Mouse (Mus musculus) limb, embryonic 14.5 days (tissue): Measurements from ENCODE around the gene Sh3d19. TPM values are rescaled to one million over a fixed set of nuclear protein-coding genes. Genes with fewer than 3 reads are reported as not detected.

Source experiments
- ATAC-seq: fragments of 200-750 bp; cut with Nextera tagmentation; 2 replicates; pipeline ENCODE4 v1.8.0; 2017; ENCODE audit warnings: low read depth, moderate number of reproducible peaks, moderate TSS enrichment; ENCODE audit not compliant: low FRiP score
- DNase-seq: peaks from one replicate; pipeline ENCODE4 v3.0.0-alpha.2; 2015; ENCODE audit warnings: low spot score
- H3K27ac ChIP-seq: fragments of 300-500 bp; sonication (generic); replicated peaks from 2 replicates; pipeline ENCODE4 v1.5.1; 2014; ENCODE audit warnings: low read depth, mild to moderate bottlenecking, low read length, moderate library complexity, mixed read lengths
- H3K27me3 ChIP-seq: fragments of 300-500 bp; sonication (generic); 2 replicates; pipeline ENCODE4 v1.6.1; 2014; ENCODE audit warnings: low read length, mixed read lengths; ENCODE audit not compliant: control insufficient read depth, insufficient read depth
- H3K36me3 ChIP-seq: fragments of 300-500 bp; sonication (generic); 2 replicates; pipeline ENCODE4 v1.6.1; 2014; ENCODE audit warnings: mild to moderate bottlenecking, low read length, moderate library complexity, mixed read lengths; ENCODE audit not compliant: control insufficient read depth, insufficient read depth
- H3K4me1 ChIP-seq: fragments of 300-500 bp; sonication (generic); 2 replicates; pipeline ENCODE4 v1.6.1; 2014; ENCODE audit warnings: antibody characterized with exemption, low read length, mixed read lengths; ENCODE audit not compliant: control insufficient read depth, insufficient read depth
- H3K4me2 ChIP-seq: fragments of 300-500 bp; sonication (generic); replicated peaks from 2 replicates; pipeline ENCODE4 v1.6.1; 2014; ENCODE audit warnings: low read depth, mild to moderate bottlenecking, low read length, moderate library complexity; ENCODE audit not compliant: severe bottlenecking
- H3K4me3 ChIP-seq: fragments of 300-500 bp; sonication (generic); replicated peaks from 2 replicates; pipeline ENCODE4 v1.5.1; 2014; ENCODE audit warnings: low read length
- H3K9ac ChIP-seq: fragments of 300-500 bp; sonication (generic); 2 replicates; pipeline ENCODE4 v1.6.1; 2014; ENCODE audit warnings: mild to moderate bottlenecking, low read depth, low read length, moderate library complexity; ENCODE audit not compliant: severe bottlenecking
- H3K9me3 ChIP-seq: fragments of 300-500 bp; sonication (generic); 2 replicates; pipeline ENCODE4 v1.6.1; 2016; ENCODE audit warnings: low read length; ENCODE audit not compliant: control insufficient read depth
- POLR2A ChIP-seq: fragments of 200-500 bp; IDR thresholded peaks from 2 replicates; pipeline ENCODE4 v1.8.0; 2012; ENCODE audit warnings: inconsistent platforms, mild to moderate bottlenecking, moderate library complexity, borderline replicate concordance; ENCODE audit not compliant: insufficient read depth, insufficient read length; ENCODE audit errors: extremely low read depth
- WGBS: fragments of 180-500 bp; shearing (Covaris S2); extraction: QIAGEN DNeasy Blood & Tissue Kit; methylation state at CpG from one replicate; pipeline ENCODE4 v1.1.7; 2014; 5-methylcytosine and 5-hydroxymethylcytosine counted together
- polyA plus RNA-seq, 2 experiments: library from polyadenylated mRNA; depleted of rRNA in 1 of 2; stranded (reverse) in 1 of 2; unstranded in 1 of 2; fragments of >200 nt; fragmentation: Nextera tagmentation in 1 of 2; extraction: Ambion mirVana in 1 of 2; gene quantifications; 2 replicates each; pipeline versions ENCODE4 v1.2.1 to v1.2.3; 2012 to 2014

Gene Sh3d19
- polyA plus RNA-seq, 2 experiments = 29.2 to 33.8 TPM

DNA sequence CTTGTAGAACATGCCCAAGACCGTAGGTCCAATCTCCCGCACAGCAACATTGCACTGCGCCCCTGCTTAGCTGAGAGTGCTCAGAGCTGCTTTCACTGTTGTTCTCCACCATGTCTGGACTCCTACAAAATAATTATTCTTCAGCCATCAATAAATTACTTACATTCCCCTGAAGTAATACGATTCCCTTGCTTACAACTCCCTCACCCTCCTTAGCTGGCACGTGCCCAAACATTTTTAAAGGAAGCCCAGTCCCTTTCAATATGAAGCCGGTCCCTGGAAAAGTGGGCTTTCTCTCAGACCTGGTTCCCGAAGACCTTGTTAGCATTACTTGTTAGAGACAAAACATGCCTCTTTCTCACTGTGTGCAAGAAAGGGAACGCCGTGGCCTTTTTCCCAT lies 178.6 kb downstream of the Sh3d19 start:
- no peaks in the 10 kb centered on the region for H3K9me3 ChIP-seq
- H3K4me2 ChIP-seq = no peak overlapping the region
- no peak for TF ChIP-seq POLR2A
- H3K9ac ChIP-seq = no peak overlapping the region
- WGBS = 39% methylated on average over 9 of the region's 9 CpGs
- no peak overlapping the region for H3K4me3 ChIP-seq
- H3K27ac ChIP-seq = no peak overlapping the region
- H3K36me3 ChIP-seq = no peaks in the 10 kb centered on the region
- no peak for ATAC-seq
- peaks cover 14% of the 10 kb centered on the region for H3K4me1 ChIP-seq
- no peak for DNase-seq
- H3K27me3 ChIP-seq = no peaks in the 10 kb centered on the region

DNA sequence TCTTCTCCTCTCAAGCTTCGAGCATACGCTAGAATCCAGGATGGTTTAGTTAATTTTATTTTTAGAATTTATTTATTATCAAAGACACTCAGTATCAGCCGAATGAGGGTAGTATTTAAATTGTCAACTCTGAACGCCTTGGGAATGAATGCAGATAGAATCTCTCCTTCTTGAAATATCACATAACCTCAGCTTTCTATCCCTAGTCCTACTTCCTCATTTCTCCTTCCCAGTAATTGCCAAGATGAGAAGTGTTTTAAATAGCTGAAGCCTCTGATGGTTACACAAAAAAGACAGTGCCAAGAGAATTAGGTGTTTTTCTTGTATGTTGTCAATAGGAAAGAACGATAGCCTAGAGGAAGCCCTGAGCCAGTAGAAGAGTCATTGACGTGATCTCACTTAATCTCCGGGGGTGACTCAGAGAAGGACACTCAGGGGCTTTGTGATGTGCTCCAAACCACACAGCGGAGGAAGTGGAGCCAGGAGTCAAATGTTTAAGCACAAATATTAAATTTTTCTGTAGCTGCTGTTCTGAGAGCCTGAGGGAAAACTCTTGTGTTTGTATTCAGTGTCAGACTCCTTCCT lies 198.0 kb downstream of the Sh3d19 start:
- no peaks in the 10 kb centered on the region for H3K27me3 ChIP-seq
- no peak overlapping the region for H3K4me2 ChIP-seq
- no peaks in the 10 kb centered on the region for H3K4me1 ChIP-seq
- DNase-seq (no peak), ATAC-seq (no peak)
- no peak overlapping the region for H3K4me3 ChIP-seq
- H3K36me3 ChIP-seq = no peaks in the 10 kb centered on the region
- H3K9ac ChIP-seq = no peak overlapping the region
- no peaks in the 10 kb centered on the region for H3K9me3 ChIP-seq
- TF ChIP-seq POLR2A = no peak
- 79% methylated on average over 8 of the region's 8 CpGs for WGBS
- H3K27ac ChIP-seq = no peak overlapping the region

DNA sequence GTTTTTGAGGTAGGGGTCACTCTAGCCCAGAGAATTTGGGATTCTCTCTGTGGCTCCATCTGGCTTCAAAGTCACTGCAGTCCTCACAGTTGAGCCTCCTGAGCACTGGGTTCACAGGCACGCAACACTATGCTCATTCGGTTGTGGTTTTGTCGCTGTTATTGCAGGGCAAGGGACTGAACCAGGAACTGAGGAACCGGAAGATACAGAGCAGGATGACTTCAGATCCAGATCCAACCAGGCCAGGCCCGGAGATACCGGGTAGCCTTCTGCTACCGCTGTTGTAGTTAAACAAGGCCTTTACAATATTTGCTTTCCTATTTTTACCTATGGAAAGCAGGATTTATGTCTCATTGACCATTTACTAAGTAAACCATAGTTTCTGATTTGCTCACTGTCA lies 208.8 kb downstream of the Sh3d19 start:
- Histone ChIP-seq H3K9me3 (no peaks in the 10 kb centered on the region), H3K36me3 (no peaks in the 10 kb centered on the region), H3K27ac (no peak overlapping the region), H3K4me3 (no peak overlapping the region), H3K4me1 (no peaks in the 10 kb centered on the region), H3K27me3 (no peaks in the 10 kb centered on the region), H3K4me2 (no peak overlapping the region), H3K9ac (no peak overlapping the region)
- no peak for ATAC-seq
- no peak for DNase-seq
- TF ChIP-seq POLR2A = no peak
- 87% methylated on average over 7 of the region's 7 CpGs for WGBS

Other genes starting within 250 kb of the Sh3d19 start
- gene Fam160a1, start 153.8 kb upstream of the Sh3d19 start, polyA plus RNA-seq (2012; rRNA removed) = 3.8 and 4.3 TPM in 2 replicates
- gene Fam160a1, start 153.8 kb upstream of the Sh3d19 start, polyA plus RNA-seq (2014; fragmentation: Nextera tagmentation; extraction: Ambion mirVana) = 6.2 and 6.9 TPM in 2 replicates
- 0.89 and 1.1 TPM in 2 replicates for gene Glt28d2, start 83.6 kb upstream of the Sh3d19 start, polyA plus RNA-seq (2012; rRNA removed)
- gene Glt28d2, start 83.6 kb upstream of the Sh3d19 start, polyA plus RNA-seq (2014; fragmentation: Nextera tagmentation; extraction: Ambion mirVana) = 2.4 and 3.2 TPM in 2 replicates
- 2.0 TPM in 2 replicates for gene Gm37240, start 83.6 kb upstream of the Sh3d19 start, polyA plus RNA-seq (2012; rRNA removed)
- 10.9 and 13.4 TPM in 2 replicates for gene Gm37240, start 83.6 kb upstream of the Sh3d19 start, polyA plus RNA-seq (2014; fragmentation: Nextera tagmentation; extraction: Ambion mirVana)
- gene Prss48, start 31.4 kb downstream of the Sh3d19 start, polyA plus RNA-seq (2012; rRNA removed) = not detected in 2 replicates
- gene Prss48, start 31.4 kb downstream of the Sh3d19 start, polyA plus RNA-seq (2014; fragmentation: Nextera tagmentation; extraction: Ambion mirVana) = not detected in 2 replicates
- gene Rps3a1, start 171.6 kb downstream of the Sh3d19 start, polyA plus RNA-seq (2012; rRNA removed) = 1,087 and 1,916 TPM in 2 replicates
- gene Rps3a1, start 171.6 kb downstream of the Sh3d19 start, polyA plus RNA-seq (2014; fragmentation: Nextera tagmentation; extraction: Ambion mirVana) = 1,503 and 1,577 TPM in 2 replicates